Mouse (Mus musculus) T-helper 2 cell (primary cell): ENCODE measurements around the gene Rptor.

Experiments used
- in situ Hi-C: fragments of 300-600 bp; cut with MboI, MseI; formaldehyde crosslinking; loops from one replicate; pipeline ENCODE4 v1.15.1; 2025; ENCODE audit warnings: high pct_unique_total_duplicates

The Rptor gene

GRCm38 (mm10) chr11:119733657-119733990 lies 130.9 kb downstream of the Rptor start:
- in situ Hi-C loops = no loop called here

- in situ Hi-C loops = no loop called here
Observed at GRCm38 (mm10) chr11:119735152-119735551, 132.4 kb downstream of the Rptor start.

GRCm38 (mm10) chr11:119738990-119739846 lies 136.5 kb downstream of the Rptor start:
- in situ Hi-C loops = no loop called here

GRCm38 (mm10) chr11:119741401-119741800 lies 138.7 kb downstream of the Rptor start:
- in situ Hi-C loops = no loop called here

- in situ Hi-C loops = no loop called here
Observed at GRCm38 (mm10) chr11:119744436-119744835, 141.7 kb downstream of the Rptor start.

GRCm38 (mm10) chr11:119745333-119745732 lies 142.6 kb downstream of the Rptor start:
- in situ Hi-C loops = no loop called here

- in situ Hi-C loops = no loop called here
Observed at GRCm38 (mm10) chr11:119754459-119754858, 151.8 kb downstream of the Rptor start.

- in situ Hi-C loops = no loop called here
Observed at GRCm38 (mm10) chr11:119758214-119758613, 155.5 kb downstream of the Rptor start.

GRCm38 (mm10) chr11:119758705-119759327 lies 156.1 kb downstream of the Rptor start:
- in situ Hi-C loops = no loop called here

- in situ Hi-C loops = no loop called here
Observed at GRCm38 (mm10) chr11:119762911-119763310, 160.2 kb downstream of the Rptor start.

- in situ Hi-C loops = no loop called here
Observed at GRCm38 (mm10) chr11:119766023-119766422, 163.3 kb downstream of the Rptor start.

- in situ Hi-C loops = no loop called here
Observed at GRCm38 (mm10) chr11:119766782-119767459, 164.2 kb downstream of the Rptor start.

GRCm38 (mm10) chr11:119767525-119767924 lies 164.8 kb downstream of the Rptor start:
- in situ Hi-C loops = no loop called here

GRCm38 (mm10) chr11:119768511-119768910 lies 165.8 kb downstream of the Rptor start:
- in situ Hi-C loops = no loop called here

- in situ Hi-C loops = no loop called here
Observed at GRCm38 (mm10) chr11:119769666-119770065, 167.0 kb downstream of the Rptor start.

GRCm38 (mm10) chr11:119770985-119771384 lies 168.3 kb downstream of the Rptor start:
- in situ Hi-C loops = no loop called here

GRCm38 (mm10) chr11:119772896-119773295 lies 170.2 kb downstream of the Rptor start:
- in situ Hi-C loops = no loop called here

- in situ Hi-C loops = no loop called here
Observed at GRCm38 (mm10) chr11:119775076-119775760, 172.5 kb downstream of the Rptor start.

- in situ Hi-C loops = no loop called here
Observed at GRCm38 (mm10) chr11:119777236-119777635, 174.5 kb downstream of the Rptor start.

GRCm38 (mm10) chr11:119777872-119778271 lies 175.2 kb downstream of the Rptor start:
- in situ Hi-C loops = no loop called here

- in situ Hi-C loops = no loop called here
Observed at GRCm38 (mm10) chr11:119780290-119780689, 177.6 kb downstream of the Rptor start.

- in situ Hi-C loops = no loop called here
Observed at GRCm38 (mm10) chr11:119781165-119781564, 178.5 kb downstream of the Rptor start.
